Mouse (Mus musculus): ENCODE data around the gene Obsl1.

- TF ChIP-seq CTCF (IDR thresholded peaks at IDR 0.05; ENCODE audit: low read depth) (no peak), EP300 (optimal IDR thresholded peaks at IDR 0.05) (no peak)
Observed at GRCm38 (mm10) chr1:75544351-75544750, 38.1 kb upstream of the Obsl1 start.
